Mouse (Mus musculus): Measurements from ENCODE around the gene Olfr401. TPM values are rescaled to one million over a fixed set of nuclear protein-coding genes. Genes with fewer than 3 reads are reported as not detected.

The Olfr401 gene
- polyA plus RNA-seq, 1 experiment from 2014 or later: not detected

Other genes starting within 250 kb of the Olfr401 start
- not detected in 2 replicates for gene Olfr394, start 222.9 kb upstream of the Olfr401 start, polyA plus RNA-seq (2014; fragmentation: Nextera tagmentation; extraction: Ambion mirVana)
- not detected in 2 replicates for gene Olfr395, start 204.4 kb upstream of the Olfr401 start, polyA plus RNA-seq (2014; fragmentation: Nextera tagmentation; extraction: Ambion mirVana)
- not detected in 2 replicates for gene Olfr23, start 177.0 kb upstream of the Olfr401 start, polyA plus RNA-seq (2014; fragmentation: Nextera tagmentation; extraction: Ambion mirVana)
- not detected in 2 replicates for gene Olfr397, start 152.9 kb upstream of the Olfr401 start, polyA plus RNA-seq (2014; fragmentation: Nextera tagmentation; extraction: Ambion mirVana)
- not detected in 2 replicates for gene Olfr398, start 123.3 kb upstream of the Olfr401 start, polyA plus RNA-seq (2014; fragmentation: Nextera tagmentation; extraction: Ambion mirVana)
- gene Olfr139, start 57.2 kb upstream of the Olfr401 start, polyA plus RNA-seq (2014; fragmentation: Nextera tagmentation; extraction: Ambion mirVana): not detected in 2 replicates
- gene Olfr399, start 57.1 kb upstream of the Olfr401 start, polyA plus RNA-seq (2014; fragmentation: Nextera tagmentation; extraction: Ambion mirVana): not detected in 2 replicates
- not detected in 2 replicates for gene Zfp616, start 43.8 kb upstream of the Olfr401 start, polyA plus RNA-seq (2014; fragmentation: Nextera tagmentation; extraction: Ambion mirVana)
- not detected in 2 replicates for gene Olfr402, start 39.8 kb downstream of the Olfr401 start, polyA plus RNA-seq (2014; fragmentation: Nextera tagmentation; extraction: Ambion mirVana)
- gene Olfr403, start 72.5 kb downstream of the Olfr401 start, polyA plus RNA-seq (2014; fragmentation: Nextera tagmentation; extraction: Ambion mirVana): not detected in 2 replicates
- gene Olfr43, start 97.7 kb downstream of the Olfr401 start, polyA plus RNA-seq (2014; fragmentation: Nextera tagmentation; extraction: Ambion mirVana): not detected in 2 replicates
- gene Olfr406, start 146.1 kb downstream of the Olfr401 start, polyA plus RNA-seq (2014; fragmentation: Nextera tagmentation; extraction: Ambion mirVana): not detected in 2 replicates
- not detected in 2 replicates for gene Olfr59, start 170.0 kb downstream of the Olfr401 start, polyA plus RNA-seq (2014; fragmentation: Nextera tagmentation; extraction: Ambion mirVana)
- not detected in 2 replicates for gene Olfr410, start 224.3 kb downstream of the Olfr401 start, polyA plus RNA-seq (2014; fragmentation: Nextera tagmentation; extraction: Ambion mirVana)
- gene Olfr411, start 238.9 kb downstream of the Olfr401 start, polyA plus RNA-seq (2014; fragmentation: Nextera tagmentation; extraction: Ambion mirVana): not detected in 2 replicates
- not detected in 2 replicates for gene Olfr412, start 248.4 kb downstream of the Olfr401 start, polyA plus RNA-seq (2014; fragmentation: Nextera tagmentation; extraction: Ambion mirVana)

Measured in midbrain, embryonic 11.5 days (tissue).